Mouse (Mus musculus) embryonic facial prominence, embryonic 15.5 days (tissue): ENCODE measurements around the gene Syndig1l. TPM values are rescaled to one million over a fixed set of nuclear protein-coding genes. Genes with fewer than 3 reads are reported as not detected.

Experiments used
- ATAC-seq: fragments of 200-750 bp; cut with Nextera tagmentation; 2 replicates; pipeline ENCODE4 v1.8.0; 2017; ENCODE audit warnings: low read depth, moderate TSS enrichment; ENCODE audit not compliant: insufficient number of reproducible peaks, low FRiP score, low TSS enrichment
- H3K27ac ChIP-seq: fragments of 300-500 bp; sonication (generic); replicated peaks from 2 replicates; pipeline ENCODE4 v1.5.1; 2015; ENCODE audit warnings: mild to moderate bottlenecking, inconsistent platforms
- H3K27me3 ChIP-seq: fragments of 300-500 bp; sonication (generic); 2 replicates; pipeline ENCODE4 v1.6.1; 2015; ENCODE audit warnings: inconsistent platforms
- H3K36me3 ChIP-seq: fragments of 300-500 bp; sonication (generic); 2 replicates; pipeline ENCODE4 v1.6.1; 2015; ENCODE audit warnings: mild to moderate bottlenecking, inconsistent platforms
- H3K4me1 ChIP-seq: fragments of 300-500 bp; sonication (generic); 2 replicates; pipeline ENCODE4 v1.6.1; 2015; ENCODE audit warnings: inconsistent platforms
- H3K4me2 ChIP-seq: fragments of 300-500 bp; sonication (generic); replicated peaks from 2 replicates; pipeline ENCODE4 v1.6.1; 2015; ENCODE audit warnings: mild to moderate bottlenecking, inconsistent platforms
- H3K4me3 ChIP-seq: fragments of 300-500 bp; sonication (generic); replicated peaks from 2 replicates; pipeline ENCODE4 v1.5.1; 2015; ENCODE audit warnings: mild to moderate bottlenecking, inconsistent platforms
- H3K9ac ChIP-seq: fragments of 300-500 bp; sonication (generic); 2 replicates; pipeline ENCODE4 v1.6.1; 2015; ENCODE audit warnings: inconsistent platforms
- H3K9me3 ChIP-seq: fragments of 300-500 bp; sonication (generic); replicated peaks from 2 replicates; pipeline ENCODE4 v1.6.1; 2016; ENCODE audit warnings: inconsistent platforms
- WGBS: fragments of 180-500 bp; shearing (Covaris S2); methylation state at CpG from one replicate; pipeline ENCODE4 v1.1.7; 2015; 5-methylcytosine and 5-hydroxymethylcytosine counted together
- polyA plus RNA-seq: library from polyadenylated mRNA; unstranded; fragments of >200 nt; fragmentation: Nextera tagmentation; extraction: Ambion mirVana; gene quantifications from 2 replicates; pipeline ENCODE4 v1.2.1, GENCODE M21; 2015

Gene Syndig1l
- polyA plus RNA-seq, 1 experiment from 2014 or later, result 0.11 TPM

GRCm38 (mm10) chr12:84674666-84675526, 23.7 kb downstream of the Syndig1l start:
- Histone ChIP-seq H3K27ac (no peak overlapping the region), H3K36me3 (no peaks in the 10 kb centered on the region), H3K9ac (no peak overlapping the region), H3K27me3 (no peaks in the 10 kb centered on the region), H3K4me1 (no peaks in the 10 kb centered on the region), H3K4me2 (no peak overlapping the region), H3K9me3 (no peaks in the 10 kb centered on the region), H3K4me3 (no peak overlapping the region)
- 29% methylated on average over 14 of the region's 14 CpGs for WGBS
- ATAC-seq, result no peak

- Histone ChIP-seq H3K36me3 (no peaks in the 10 kb centered on the region), H3K4me2 (no peak overlapping the region)
- WGBS, result 41% methylated on average over 10 of the region's 10 CpGs
Measured at GRCm38 (mm10) chr12:84671646-84672045, 27.0 kb downstream of the Syndig1l start.

GRCm38 (mm10) chr12:84670555-84670954, 28.1 kb downstream of the Syndig1l start:
- no peaks in the 10 kb centered on the region for H3K27me3 ChIP-seq
- no peak overlapping the region for H3K27ac ChIP-seq
- H3K4me3 ChIP-seq, result no peak overlapping the region
- no peak for ATAC-seq
- 86% methylated on average over 3 of the region's 3 CpGs for WGBS
- H3K9me3 ChIP-seq, result no peaks in the 10 kb centered on the region
- H3K36me3 ChIP-seq, result no peaks in the 10 kb centered on the region
- H3K4me1 ChIP-seq, result no peaks in the 10 kb centered on the region
- no peak overlapping the region for H3K9ac ChIP-seq
- no peak overlapping the region for H3K4me2 ChIP-seq

More at GRCm38 (mm10) chr12:84671646-84672045, 27.0 kb downstream of the Syndig1l start:
- no peak for ATAC-seq
- Histone ChIP-seq H3K27me3 (no peaks in the 10 kb centered on the region), H3K9ac (no peak overlapping the region), H3K27ac (no peak overlapping the region), H3K4me3 (no peak overlapping the region), H3K4me1 (no peaks in the 10 kb centered on the region), H3K9me3 (no peaks in the 10 kb centered on the region)

GRCm38 (mm10) chr12:84653912-84654311, 44.7 kb downstream of the Syndig1l start:
- H3K4me1 ChIP-seq, result no peaks in the 10 kb centered on the region
- no peaks in the 10 kb centered on the region for H3K9me3 ChIP-seq
- H3K27me3 ChIP-seq, result peaks cover 7% of the 10 kb centered on the region; the same call in 1 of the 2 replicates
- H3K27ac ChIP-seq, result no peak overlapping the region
- H3K4me3 ChIP-seq, result no peak overlapping the region
- H3K36me3 ChIP-seq, result no peaks in the 10 kb centered on the region
- ATAC-seq, result no peak
- H3K4me2 ChIP-seq, result no peak overlapping the region
- 14% methylated on average over 3 of the region's 3 CpGs for WGBS
- no peak overlapping the region for H3K9ac ChIP-seq

GRCm38 (mm10) chr12:84650234-84650633, 48.4 kb downstream of the Syndig1l start:
- Histone ChIP-seq H3K4me3 (no peak overlapping the region), H3K4me2 (no peak overlapping the region), H3K9me3 (no peaks in the 10 kb centered on the region), H3K27ac (no peak overlapping the region), H3K36me3 (no peaks in the 10 kb centered on the region), H3K9ac (no peak overlapping the region), H3K27me3 (peaks cover 7% of the 10 kb centered on the region; the same call in 1 of the 2 replicates), H3K4me1 (no peaks in the 10 kb centered on the region)
- 80% methylated on average over 13 of the region's 13 CpGs for WGBS
- ATAC-seq, result no peak

- 6% methylated on average over 9 of the region's 9 CpGs for WGBS
- Histone ChIP-seq H3K9ac (no peak within 1 kb of the TSS), H3K9me3 (no peaks in the 10 kb centered on the region), H3K4me1 (no peaks in the 10 kb centered on the region), H3K4me3 (no peak within 1 kb of the TSS), H3K27ac (no peak within 1 kb of the TSS), H3K36me3 (no peaks in the 10 kb centered on the region), H3K27me3 (peaks cover 43% of the 10 kb centered on the region), H3K4me2 (no peak within 1 kb of the TSS)
- ATAC-seq, result no peak
Measured at GRCm38 (mm10) chr12:84640654-84641053, 58.0 kb downstream of the Syndig1l start, which contains the start of gene Vrtn. TSS of gene Vrtn (plus strand) at chr12:84641019.

GRCm38 (mm10) chr12:84640253-84640652, 58.4 kb downstream of the Syndig1l start:
- Histone ChIP-seq H3K4me1 (no peaks in the 10 kb centered on the region), H3K9me3 (no peaks in the 10 kb centered on the region), H3K9ac (no peak overlapping the region), H3K27ac (no peak overlapping the region), H3K4me3 (no peak overlapping the region), H3K36me3 (no peaks in the 10 kb centered on the region), H3K4me2 (no peak overlapping the region), H3K27me3 (peaks cover 43% of the 10 kb centered on the region)
- no peak for ATAC-seq
- WGBS, result 13% methylated on average over 6 of the region's 6 CpGs

- Histone ChIP-seq H3K27ac (no peak overlapping the region), H3K9ac (no peak overlapping the region), H3K36me3 (no peaks in the 10 kb centered on the region), H3K9me3 (no peaks in the 10 kb centered on the region), H3K4me1 (no peaks in the 10 kb centered on the region), H3K4me2 (no peak overlapping the region), H3K27me3 (0 out of 2 replicates have a peak, but pooled peaks cover under 1% of the 10 kb centered on the region), H3K4me3 (no peak overlapping the region)
- ATAC-seq, result no peak
- WGBS, result 48% methylated on average over 3 of the region's 3 CpGs
Measured at GRCm38 (mm10) chr12:84631867-84632266, 66.8 kb downstream of the Syndig1l start.

Other genes starting within 250 kb of the Syndig1l start
- 31.9 and 36.1 TPM in 2 replicates for gene Aldh6a1, start 247.8 kb downstream of the Syndig1l start, polyA plus RNA-seq
- gene Lin52, start 247.4 kb downstream of the Syndig1l start, polyA plus RNA-seq, result 19.6 and 21.1 TPM in 2 replicates
- 0.07 and 0.28 TPM in 2 replicates for gene Vsx2, start 129.1 kb downstream of the Syndig1l start, polyA plus RNA-seq
- gene Abcd4, start 81.4 kb downstream of the Syndig1l start, polyA plus RNA-seq, result 13.4 and 17.0 TPM in 2 replicates
- gene Vrtn, start 57.8 kb downstream of the Syndig1l start, polyA plus RNA-seq, result 0.05 and 0.13 TPM in 2 replicates
- gene Npc2, start 74.3 kb upstream of the Syndig1l start, polyA plus RNA-seq, result 72.0 and 72.3 TPM in 2 replicates
- 128 and 137 TPM in 2 replicates for gene Isca2, start 74.4 kb upstream of the Syndig1l start, polyA plus RNA-seq
- 11.9 and 12.0 TPM in 2 replicates for gene Ltbp2, start 177.7 kb upstream of the Syndig1l start, polyA plus RNA-seq